10 mouse cellular contexts compared by ENCODE assay signal in genomic region chr15:96598888-96599578, GRCm38 (mm10). TPM values are rescaled to one million over a fixed set of nuclear protein-coding genes. Genes with fewer than 3 reads are reported as not detected.
DNase-seq lines count a peak whose midpoint lies in the region; ATAC-seq lines count a peak whose summit lies in the region.
"Had no signal": no experiment of that assay in that cellular context is flagged by ENCODE, and none has a peak within 500 bp of the region (broad histone marks: within the 10 kb centered on the region; RNA-seq: fewer than 3 reads in every experiment).

No protein-coding gene starts in this region.

- H3K27me3 ChIP-seq in limb, embryonic 10.5 days (ENCODE audit: low read depth, poor library complexity, severe bottlenecking), result no peaks in the 10 kb centered on the region
- H3K27me3 ChIP-seq: forebrain, embryonic 13.5 days had no signal

- no peaks in the 10 kb centered on the region for H3K9me3 ChIP-seq in limb, embryonic 10.5 days (replicated peaks)
- H3K9me3 ChIP-seq: forebrain, embryonic 13.5 days had no signal

- DNase-seq in kidney, postnatal 4 days, result peak; percentile 44 to 54
- no peak for DNase-seq in kidney, postnatal 25 days
- peak; percentile 86 for DNase-seq in thymus, postnatal 25 days
- no peak for DNase-seq in adrenal gland, adult 8-10 months
- DNase-seq in limb, embryonic 10.5 days (ENCODE audit: low spot score), result no peak
- DNase-seq in adrenal gland, postnatal 4 days (ENCODE audit: low spot score in 2 of 2), result no peak

- H3K4me1 ChIP-seq in limb, embryonic 10.5 days, result peaks cover 19% of the 10 kb centered on the region

- ATAC-seq in inflammation-experienced regulatory T-cells, adult 6 months, result peak; percentile 98
- ATAC-seq in megakaryocyte progenitor cell, adult 5-6 weeks (replicated peaks; ENCODE audit: poor library complexity), result peak; percentile 75

- WGBS in limb, embryonic 10.5 days, result 76% methylated on average over 11 of the region's 11 CpGs

- no peak overlapping the region for H3K27ac ChIP-seq in limb, embryonic 10.5 days
- H3K27ac ChIP-seq: left cerebral cortex, adult 2 months had no signal

- peaks cover 93% of the 10 kb centered on the region for H3K36me3 ChIP-seq in limb, embryonic 10.5 days

- no peak overlapping the region for H3K4me3 ChIP-seq in limb, embryonic 10.5 days
- H3K4me3 ChIP-seq: forebrain, embryonic 13.5 days; left cerebral cortex, adult 2 months had no signal

RNA-seq across cellular contexts. Expression of gene Slc38a1, which starts 43.7 kb away (rescaled TPM):
- 10 to 100 TPM; 58.9 to 87.5 (median 79.1) TPM for polyA plus RNA-seq in inflammation-experienced regulatory T-cells, adult 6 months (2017; shearing (Covaris generic))
- total RNA-seq in megakaryocyte progenitor cell, adult 5-6 weeks (2015), result 94.0 and 107 TPM in 2 replicates
- total RNA-seq in megakaryocyte progenitor cell, adult 5-6 weeks (2017), result 53.2 and 63.8 TPM in 2 replicates
- total RNA-seq in adrenal gland, adult 8-10 months (2022), result 10 to 100 TPM; 23.1 to 32.4 (median 27.6) TPM
- 141 and 149 TPM in 2 replicates for polyA plus RNA-seq in limb, embryonic 10.5 days (2016; fragmentation: Nextera tagmentation; extraction: Ambion mirVana)
- total RNA-seq in adrenal gland, postnatal 4 days (2021), result 10 to 100 TPM; 58.0 to 64.5 TPM

Comparison
In these comparisons a context has a peak if more than half of its experiments do, and no peak if none do; other contexts are left out.
1. DNase-seq: peak in kidney, postnatal 4 days (2 of 2) and thymus, postnatal 25 days (single experiment); none in kidney, postnatal 25 days (0 of 2), adrenal gland, adult 8-10 months (single experiment), limb, embryonic 10.5 days (single experiment) and adrenal gland, postnatal 4 days (0 of 2).